ENCODE assay signal across 8 mouse cellular contexts in genomic region chr11:77508068-77509021, GRCm38 (mm10). TPM values are rescaled to one million over a fixed set of nuclear protein-coding genes. Genes with fewer than 3 reads are reported as not detected.
A peak's percentile ranks its signal among the peaks of the same experiment; 100 is the strongest.
DNase-seq lines count a peak whose midpoint lies in the region; ATAC-seq lines count a peak whose summit lies in the region.

No protein-coding gene starts in this region.

- no peaks in the 10 kb centered on the region for H3K27me3 ChIP-seq in embryonic facial prominence, embryonic 14.5 days (replicated peaks; ENCODE audit: control insufficient read depth, insufficient read depth, low read length)
- H3K27me3 ChIP-seq in liver, embryonic 15.5 days: peaks cover 4% of the 10 kb centered on the region; the same call in 1 of the 2 replicates
- H3K27me3 ChIP-seq in neural tube, embryonic 11.5 days (ENCODE audit: control insufficient read depth, insufficient read depth, low read length): no peaks in the 10 kb centered on the region
- H3K27me3 ChIP-seq in stomach, embryonic 16.5 days (ENCODE audit: control insufficient read depth, insufficient read depth, low read length): no peaks in the 10 kb centered on the region

- peak overlapping the region; percentile 38 for H3K4me3 ChIP-seq in embryonic facial prominence, embryonic 14.5 days (ENCODE audit: low read depth, low read length)
- peak overlapping the region; percentile 40 for H3K4me3 ChIP-seq in liver, embryonic 15.5 days (replicated peaks)
- H3K4me3 ChIP-seq in neural tube, embryonic 11.5 days (ENCODE audit: low read depth, low read length): peak overlapping the region; percentile 18; the same call in 1 of the 2 replicates
- H3K4me3 ChIP-seq in stomach, embryonic 16.5 days (replicated peaks; ENCODE audit: low read length): peak overlapping the region; percentile 33

- peak; percentile 85 for DNase-seq in CD4-positive helper T cell, adult 2 months (ENCODE audit: low read depth, low spot score)
- DNase-seq in adrenal gland, postnatal 36 days: peak; percentile 90 to 93
- DNase-seq in embryonic facial prominence, embryonic 14.5 days (ENCODE audit: low spot score): peak; percentile 92
- peak; percentile 81 to 83 for DNase-seq in heart, adult 9 months (ENCODE audit: low spot score in 2 of 2)
- peak; percentile 84 to 88 for DNase-seq in kidney, adult 8-10 months
- DNase-seq in neural tube, embryonic 11.5 days (ENCODE audit: low spot score): peak; percentile 87

- peaks cover 54% of the 10 kb centered on the region for H3K36me3 ChIP-seq in embryonic facial prominence, embryonic 14.5 days (ENCODE audit: control insufficient read depth, insufficient read depth, low read length)
- peaks cover 36% of the 10 kb centered on the region for H3K36me3 ChIP-seq in liver, embryonic 15.5 days (replicated peaks)
- H3K36me3 ChIP-seq in neural tube, embryonic 11.5 days (ENCODE audit: control insufficient read depth, insufficient read depth, low read length): peaks cover 17% of the 10 kb centered on the region
- peaks cover 32% of the 10 kb centered on the region for H3K36me3 ChIP-seq in stomach, embryonic 16.5 days (ENCODE audit: control insufficient read depth, insufficient read depth, low read length)

- peak overlapping the region; percentile 45; the same call in 1 of the 2 replicates for H3K27ac ChIP-seq in embryonic facial prominence, embryonic 14.5 days (replicated peaks; ENCODE audit: low read depth, low read length)
- no peak overlapping the region for H3K27ac ChIP-seq in liver, embryonic 15.5 days (replicated peaks)
- H3K27ac ChIP-seq in neural tube, embryonic 11.5 days (ENCODE audit: low read depth, low read length): no peak overlapping the region
- H3K27ac ChIP-seq in stomach, embryonic 16.5 days (ENCODE audit: low read length): no peak overlapping the region

- H3K9me3 ChIP-seq in embryonic facial prominence, embryonic 14.5 days (ENCODE audit: control insufficient read depth, low read length): no peaks in the 10 kb centered on the region
- no peaks in the 10 kb centered on the region for H3K9me3 ChIP-seq in liver, embryonic 15.5 days (replicated peaks)
- no peaks in the 10 kb centered on the region for H3K9me3 ChIP-seq in neural tube, embryonic 11.5 days (ENCODE audit: control insufficient read depth, low read length)
- H3K9me3 ChIP-seq in stomach, embryonic 16.5 days (replicated peaks; ENCODE audit: control insufficient read depth, low read length): no peaks in the 10 kb centered on the region

- peak overlapping the region; percentile 73 for H3K4me2 ChIP-seq in embryonic facial prominence, embryonic 14.5 days (ENCODE audit: low read depth, low read length)
- H3K4me2 ChIP-seq in liver, embryonic 15.5 days: peak overlapping the region; percentile 74
- peak overlapping the region; percentile 30 for H3K4me2 ChIP-seq in neural tube, embryonic 11.5 days (ENCODE audit: low read depth)
- H3K4me2 ChIP-seq in stomach, embryonic 16.5 days (ENCODE audit: low read depth, low read length): peak overlapping the region; percentile 60

- ATAC-seq in embryonic facial prominence, embryonic 14.5 days (ENCODE audit: low read depth): peak; percentile 70
- peak; percentile 47; the same call in 1 of the 2 replicates for ATAC-seq in liver, embryonic 15.5 days (ENCODE audit: insufficient read depth)
- peak; percentile 42; the same call in 1 of the 2 replicates for ATAC-seq in neural tube, embryonic 11.5 days (ENCODE audit: insufficient read depth, low FRiP score, low TSS enrichment)
- ATAC-seq in stomach, embryonic 16.5 days (ENCODE audit: insufficient read depth, low FRiP score): peak; percentile 52; the same call in 1 of the 2 replicates

- H3K4me1 ChIP-seq in embryonic facial prominence, embryonic 14.5 days (ENCODE audit: control insufficient read depth, insufficient read depth, low read length): peaks cover 18% of the 10 kb centered on the region
- H3K4me1 ChIP-seq in liver, embryonic 15.5 days (replicated peaks): peaks cover 22% of the 10 kb centered on the region
- 0 out of 2 replicates have a peak, but pooled peaks cover 5% of the 10 kb centered on the region for H3K4me1 ChIP-seq in neural tube, embryonic 11.5 days (ENCODE audit: control insufficient read depth, insufficient read depth, low read length)
- peaks cover 13% of the 10 kb centered on the region for H3K4me1 ChIP-seq in stomach, embryonic 16.5 days (ENCODE audit: control insufficient read depth, insufficient read depth, low read length)

- peak overlapping the region; percentile 63 for H3K9ac ChIP-seq in embryonic facial prominence, embryonic 14.5 days (ENCODE audit: low read depth, low read length)
- 0 out of 2 replicates have a peak overlapping the region, but pooled peaks have one; percentile 30 for H3K9ac ChIP-seq in liver, embryonic 15.5 days
- H3K9ac ChIP-seq in neural tube, embryonic 11.5 days (ENCODE audit: low read length): 0 out of 2 replicates have a peak overlapping the region, but pooled peaks have one; percentile 35
- peak overlapping the region; percentile 66 for H3K9ac ChIP-seq in stomach, embryonic 16.5 days (ENCODE audit: low read length)

- WGBS in embryonic facial prominence, embryonic 14.5 days: 13% methylated on average over 38 of the region's 49 CpGs
- WGBS in liver, embryonic 15.5 days (ENCODE audit: insufficient replicate concordance): 22% methylated on average over 49 of the region's 49 CpGs
- 20% methylated on average over 48 of the region's 49 CpGs for WGBS in neural tube, embryonic 11.5 days
- 20% methylated on average over 49 of the region's 49 CpGs for WGBS in stomach, embryonic 16.5 days

RNA-seq across cellular contexts. Expression of gene Abhd15, which starts 6.6 kb away (rescaled TPM):
- total RNA-seq in adrenal gland, postnatal 36 days (2021): 10 to 100 TPM; 12.6 to 14.0 TPM
- polyA plus RNA-seq in embryonic facial prominence, embryonic 14.5 days (2014; fragmentation: Nextera tagmentation; extraction: Ambion mirVana): 2.3 and 3.3 TPM in 2 replicates
- polyA plus RNA-seq in liver, embryonic 15.5 days (2015; fragmentation: Nextera tagmentation; extraction: Ambion mirVana): 3.9 and 4.9 TPM in 2 replicates
- polyA plus RNA-seq in neural tube, embryonic 11.5 days (2014; fragmentation: Nextera tagmentation; extraction: Ambion mirVana): 2.8 and 4.0 TPM in 2 replicates
- polyA plus RNA-seq in stomach, embryonic 16.5 days (2015; fragmentation: Nextera tagmentation; extraction: Ambion mirVana): 3.2 and 4.2 TPM in 2 replicates

RNA-seq across cellular contexts. Expression of gene Trp53i13, which starts 7.4 kb away (rescaled TPM):
- 10 to 100 TPM in 1 of 2 experiments, 1 to 10 TPM in 1; 9.4 to 10.1 TPM for total RNA-seq in adrenal gland, postnatal 36 days (2021)
- polyA plus RNA-seq in embryonic facial prominence, embryonic 14.5 days (2014; fragmentation: Nextera tagmentation; extraction: Ambion mirVana): 51.2 and 52.3 TPM in 2 replicates
- polyA plus RNA-seq in liver, embryonic 15.5 days (2015; fragmentation: Nextera tagmentation; extraction: Ambion mirVana): 5.2 TPM in 2 replicates
- polyA plus RNA-seq in neural tube, embryonic 11.5 days (2014; fragmentation: Nextera tagmentation; extraction: Ambion mirVana): 27.8 and 31.9 TPM in 2 replicates
- 25.1 and 25.5 TPM in 2 replicates for polyA plus RNA-seq in stomach, embryonic 16.5 days (2015; fragmentation: Nextera tagmentation; extraction: Ambion mirVana)

RNA-seq across cellular contexts. Expression of gene Gm10392, which starts 10.7 kb away (rescaled TPM):
- total RNA-seq in adrenal gland, postnatal 36 days (2021): not detected
- polyA plus RNA-seq in embryonic facial prominence, embryonic 14.5 days (2014; fragmentation: Nextera tagmentation; extraction: Ambion mirVana): not detected in 2 replicates
- polyA plus RNA-seq in liver, embryonic 15.5 days (2015; fragmentation: Nextera tagmentation; extraction: Ambion mirVana): 0.07 and 0.28 TPM in 2 replicates
- polyA plus RNA-seq in neural tube, embryonic 11.5 days (2014; fragmentation: Nextera tagmentation; extraction: Ambion mirVana): not detected in 2 replicates
- polyA plus RNA-seq in stomach, embryonic 16.5 days (2015; fragmentation: Nextera tagmentation; extraction: Ambion mirVana): 0.17 TPM in 1 of 2 replicates, not detected in the other

RNA-seq across cellular contexts. Expression of gene Git1, which starts 15.0 kb away (rescaled TPM):
- 10 to 100 TPM; 47.6 to 49.9 TPM for total RNA-seq in adrenal gland, postnatal 36 days (2021)
- 15.1 and 16.7 TPM in 2 replicates for polyA plus RNA-seq in embryonic facial prominence, embryonic 14.5 days (2014; fragmentation: Nextera tagmentation; extraction: Ambion mirVana)
- polyA plus RNA-seq in liver, embryonic 15.5 days (2015; fragmentation: Nextera tagmentation; extraction: Ambion mirVana): 1.4 and 2.2 TPM in 2 replicates
- 18.7 and 21.2 TPM in 2 replicates for polyA plus RNA-seq in neural tube, embryonic 11.5 days (2014; fragmentation: Nextera tagmentation; extraction: Ambion mirVana)
- 7.9 and 9.1 TPM in 2 replicates for polyA plus RNA-seq in stomach, embryonic 16.5 days (2015; fragmentation: Nextera tagmentation; extraction: Ambion mirVana)

RNA-seq across cellular contexts. Expression of gene Ankrd13b, which starts 18.9 kb away (rescaled TPM):
- 1 to 10 TPM; 5.8 to 6.7 TPM for total RNA-seq in adrenal gland, postnatal 36 days (2021)
- 11.4 and 11.6 TPM in 2 replicates for polyA plus RNA-seq in embryonic facial prominence, embryonic 14.5 days (2014; fragmentation: Nextera tagmentation; extraction: Ambion mirVana)
- polyA plus RNA-seq in liver, embryonic 15.5 days (2015; fragmentation: Nextera tagmentation; extraction: Ambion mirVana): 0.58 and 0.75 TPM in 2 replicates
- polyA plus RNA-seq in neural tube, embryonic 11.5 days (2014; fragmentation: Nextera tagmentation; extraction: Ambion mirVana): 19.4 and 20.5 TPM in 2 replicates
- 2.4 and 2.8 TPM in 2 replicates for polyA plus RNA-seq in stomach, embryonic 16.5 days (2015; fragmentation: Nextera tagmentation; extraction: Ambion mirVana)
